Mouse (Mus musculus) CH12F3 (cell line): ENCODE data around the gene Gm5128.
"Not testable (repeated sequence)": the region's sequence is repeated elsewhere in the genome, so short reads cannot be mapped to it uniquely, and the experiment has no call there.

ENCODE experiments used
- in situ Hi-C: fragments of 300-500 bp; cut with MboI; formaldehyde crosslinking; loops from 2 replicates; pipeline ENCODE4 v1.14.3; 2020; ENCODE audit warnings: low sequenced_read_pairs

Gene Gm5128

DNA sequence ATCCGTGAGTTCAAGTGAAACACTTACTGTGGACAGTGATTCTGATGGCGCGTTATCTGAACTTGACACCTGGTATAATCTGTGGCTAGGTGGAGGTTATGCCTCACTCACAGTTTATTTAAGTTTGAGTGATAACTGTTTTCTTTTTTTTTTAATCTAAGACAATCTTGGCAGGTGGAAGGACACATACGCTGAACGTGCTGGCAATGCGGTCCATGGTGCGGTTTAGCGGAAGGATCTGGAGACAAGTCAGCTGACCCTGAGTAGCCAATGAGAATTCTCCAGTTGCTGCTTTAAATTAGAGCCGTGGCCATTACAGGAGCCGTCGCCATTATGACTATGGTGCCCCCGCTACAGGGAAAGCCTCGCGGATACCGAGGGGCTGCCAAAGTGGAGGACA lies at the start of gene Gm5128:
TSS of gene Gm5128 (plus strand) at position 301 of the 400 bp plus-strand sequence.
- in situ Hi-C loops = not testable (repeated sequence)

DNA sequence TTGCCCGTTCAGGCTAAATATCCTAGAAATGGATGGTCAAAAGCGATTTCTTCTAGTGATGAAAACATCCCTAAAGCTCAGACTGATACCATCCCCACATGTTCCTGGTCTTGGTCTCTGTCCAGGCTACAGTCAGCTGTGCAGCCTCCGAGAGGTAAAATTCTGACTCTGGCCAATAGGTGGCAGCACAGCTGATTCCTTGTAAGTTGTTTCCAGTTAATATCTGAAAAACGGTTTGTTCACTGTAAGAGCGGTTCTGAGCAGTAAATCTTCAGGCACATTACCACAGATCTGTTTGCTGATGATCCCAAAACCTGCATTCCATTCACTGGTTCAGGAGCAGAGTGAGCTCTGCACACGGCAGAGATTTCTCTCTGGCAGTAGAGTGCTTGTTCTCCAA lies 12.4 kb upstream of the Gm5128 start:
- in situ Hi-C loops = not testable (repeated sequence)

DNA sequence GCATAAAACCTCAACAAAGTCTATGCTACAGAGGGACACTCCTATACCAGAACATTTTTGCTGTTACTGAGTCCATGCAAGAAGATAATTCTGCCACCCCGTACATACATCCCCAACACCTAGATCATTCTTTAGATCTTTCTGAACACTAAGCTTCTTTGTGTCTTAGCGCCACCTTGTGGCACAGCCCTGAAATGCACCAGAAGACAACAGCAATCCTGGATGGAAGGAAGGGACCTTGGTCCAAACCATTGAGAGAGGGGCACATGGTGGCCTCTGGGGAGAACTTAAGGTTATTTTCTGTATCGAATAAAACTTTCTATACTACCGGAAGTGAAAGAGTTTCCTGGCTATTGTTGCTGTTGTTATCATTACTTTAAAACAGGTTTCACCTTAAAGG lies 11.1 kb upstream of the Gm5128 start:
- in situ Hi-C loops = not testable (repeated sequence)

DNA sequence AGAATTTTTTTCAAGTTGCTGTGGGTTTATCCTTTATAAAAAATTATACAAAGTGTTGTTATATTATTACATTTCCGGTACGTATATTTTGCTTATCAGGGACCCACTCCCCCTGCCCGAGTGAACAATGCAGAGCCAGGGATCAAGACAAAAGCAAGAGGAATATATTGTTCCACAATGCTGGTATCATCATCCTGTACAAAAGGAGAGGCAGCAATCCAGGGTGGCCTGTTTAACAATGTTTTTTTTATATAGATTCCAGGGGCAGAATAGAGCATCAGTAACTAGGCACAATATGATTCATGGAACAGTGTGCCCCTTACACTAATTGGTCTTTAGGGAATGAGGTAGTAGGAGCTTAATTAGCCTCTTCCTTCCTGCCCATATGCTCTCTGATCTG lies 30.5 kb downstream of the Gm5128 start:
- in situ Hi-C loops = not testable (repeated sequence)

DNA sequence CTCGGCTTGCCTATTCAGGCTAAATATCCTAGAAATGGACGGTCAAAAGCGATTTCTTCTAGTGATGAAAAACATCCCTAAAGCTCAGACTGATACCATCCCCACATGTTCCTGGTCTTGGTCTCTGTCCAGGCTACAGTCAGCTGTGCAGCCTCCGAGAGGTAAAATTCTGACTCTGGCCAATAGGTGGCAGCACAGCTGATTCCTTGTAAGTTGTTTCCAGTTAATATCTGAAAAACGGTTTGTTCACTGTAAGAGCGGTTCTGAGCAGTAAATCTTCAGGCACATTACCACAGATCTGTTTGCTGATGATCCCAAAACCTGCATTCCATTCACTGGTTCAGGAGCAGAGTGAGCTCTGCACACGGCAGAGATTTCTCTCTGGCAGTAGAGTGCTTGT lies 48.1 kb downstream of the Gm5128 start:
- in situ Hi-C loops = not testable (repeated sequence)

DNA sequence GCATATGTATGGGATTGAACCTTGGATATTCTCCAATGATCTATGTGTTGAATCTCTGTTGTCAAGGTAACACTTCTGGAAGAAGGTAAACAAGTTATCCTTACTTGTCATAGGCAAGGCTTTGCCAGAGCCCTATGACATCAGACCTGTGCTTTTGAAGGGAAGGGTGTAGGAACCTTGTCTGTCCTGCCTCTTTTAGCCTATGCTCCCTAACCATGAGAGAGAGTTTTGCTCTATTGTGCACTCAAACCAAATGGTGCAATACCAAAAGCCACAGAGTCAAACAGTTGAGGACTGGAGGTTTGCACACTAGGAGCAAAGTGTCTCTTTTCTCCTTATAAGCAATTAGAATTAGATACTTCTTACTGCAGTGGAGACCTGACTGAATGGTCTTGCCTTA lies 48.7 kb downstream of the Gm5128 start:
- in situ Hi-C loops = not testable (repeated sequence)

DNA sequence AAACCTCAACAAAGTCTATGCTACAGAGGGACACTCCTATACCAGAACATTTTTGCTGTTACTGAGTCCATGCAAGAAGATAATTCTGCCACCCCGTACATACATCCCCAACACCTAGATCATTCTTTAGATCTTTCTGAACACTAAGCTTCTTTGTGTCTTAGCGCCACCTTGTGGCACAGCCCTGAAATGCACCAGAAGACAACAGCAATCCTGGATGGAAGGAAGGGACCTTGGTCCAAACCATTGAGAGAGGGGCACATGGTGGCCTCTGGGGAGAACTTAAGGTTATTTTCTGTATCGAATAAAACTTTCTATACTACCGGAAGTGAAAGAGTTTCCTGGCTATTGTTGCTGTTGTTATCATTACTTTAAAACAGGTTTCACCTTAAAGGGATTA lies 49.4 kb downstream of the Gm5128 start:
- in situ Hi-C loops = not testable (repeated sequence)
